ENCODE assay signal across 9 mouse cellular contexts in the genomic region with DNA sequence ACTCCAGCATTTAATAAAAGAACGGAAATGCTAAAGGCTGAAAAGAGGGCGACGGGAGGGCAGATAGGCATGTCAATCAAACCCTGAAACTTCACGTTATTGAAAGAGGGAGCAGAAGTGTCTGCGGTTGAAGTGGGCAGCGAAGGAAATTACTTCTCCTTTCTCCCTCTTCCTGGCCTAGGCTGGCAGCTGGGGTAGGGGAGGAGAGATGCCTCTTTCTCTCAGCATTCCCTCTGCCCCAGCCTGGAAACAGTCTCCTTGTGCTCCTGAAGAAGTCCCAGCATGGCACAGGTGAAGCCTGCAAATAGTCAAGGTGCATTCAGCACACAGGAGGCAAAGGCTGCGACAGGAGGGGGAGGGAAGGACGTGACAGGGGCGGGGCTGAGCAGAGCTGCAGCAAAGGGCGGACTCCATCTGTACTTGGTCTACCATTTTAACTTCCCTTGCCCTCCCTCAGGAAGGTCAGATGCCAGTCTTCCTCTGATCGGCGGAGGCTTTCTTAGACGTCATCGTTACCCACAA.
DNase-seq lines count a peak whose midpoint lies in the region; ATAC-seq and TF ChIP-seq lines count a peak whose summit lies in the region.
"Had no signal": no experiment of that assay in that cellular context is flagged by ENCODE, and none has a peak within 500 bp of the region (broad histone marks: within the 10 kb centered on the region; RNA-seq: fewer than 3 reads in every experiment).

No protein-coding gene starts in this region.

- H3K9me3 ChIP-seq in forebrain, embryonic 10.5 days: no peaks in the 10 kb centered on the region
- no peaks in the 10 kb centered on the region for H3K9me3 ChIP-seq in forebrain, postnatal 0 days (ENCODE audit: low read length)
- H3K9me3 ChIP-seq in embryonic facial prominence, embryonic 10.5 days: no peaks in the 10 kb centered on the region
- no peaks in the 10 kb centered on the region for H3K9me3 ChIP-seq in liver, embryonic 13.5 days (replicated peaks)
- H3K9me3 ChIP-seq: neural tube, embryonic 12.5 days had no signal

- H3K9ac ChIP-seq in forebrain, postnatal 0 days: no peak overlapping the region
- H3K9ac ChIP-seq in liver, embryonic 13.5 days: peak overlapping the region; percentile 24; the same call in 1 of the 2 replicates
- H3K9ac ChIP-seq: neural tube, embryonic 12.5 days had no signal

- TF ChIP-seq POLR2A in kidney, adult 2 months (IDR thresholded peaks at IDR 0.05; ENCODE audit: low read depth, low read length): no peak

- no peak overlapping the region for H3K4me3 ChIP-seq in forebrain, embryonic 10.5 days
- H3K4me3 ChIP-seq in forebrain, postnatal 0 days (ENCODE audit: low read depth, low read length): no peak overlapping the region
- H3K4me3 ChIP-seq in embryonic facial prominence, embryonic 10.5 days: peak overlapping the region; percentile 14; the same call in 1 of the 2 replicates
- H3K4me3 ChIP-seq in liver, embryonic 13.5 days (replicated peaks): peak overlapping the region; percentile 39
- no peak overlapping the region for H3K4me3 ChIP-seq in kidney, adult 2 months (ENCODE audit: insufficient read depth, low read depth, low read length)
- H3K4me3 ChIP-seq: neural tube, embryonic 12.5 days had no signal

- no peak for ATAC-seq in forebrain, postnatal 0 days
- ATAC-seq in liver, embryonic 13.5 days (ENCODE audit: low read depth): peak; percentile 75
- ATAC-seq in frontal cortex, adult (ENCODE audit: low TSS enrichment): no peak

- H3K36me3 ChIP-seq in forebrain, embryonic 10.5 days (replicated peaks): peaks cover 3% of the 10 kb centered on the region; the same call in 1 of the 2 replicates
- no peaks in the 10 kb centered on the region; the same call in 1 of the 2 replicates for H3K36me3 ChIP-seq in forebrain, postnatal 0 days (ENCODE audit: insufficient read depth)
- no peaks in the 10 kb centered on the region for H3K36me3 ChIP-seq in embryonic facial prominence, embryonic 10.5 days (replicated peaks)
- H3K36me3 ChIP-seq in liver, embryonic 13.5 days: no peaks in the 10 kb centered on the region
- no peaks in the 10 kb centered on the region for H3K36me3 ChIP-seq in kidney, adult 2 months (ENCODE audit: control insufficient read depth, insufficient read depth, low read length)
- H3K36me3 ChIP-seq: neural tube, embryonic 12.5 days had no signal

- no peak overlapping the region for H3K4me2 ChIP-seq in forebrain, postnatal 0 days (ENCODE audit: low read depth)
- H3K4me2 ChIP-seq in liver, embryonic 13.5 days: peak overlapping the region; percentile 59
- H3K4me2 ChIP-seq: neural tube, embryonic 12.5 days had no signal

- peaks cover 45% of the 10 kb centered on the region for H3K4me1 ChIP-seq in forebrain, embryonic 10.5 days
- peaks cover 7% of the 10 kb centered on the region for H3K4me1 ChIP-seq in forebrain, postnatal 0 days (ENCODE audit: insufficient read depth)
- H3K4me1 ChIP-seq in embryonic facial prominence, embryonic 10.5 days: peaks cover 27% of the 10 kb centered on the region
- H3K4me1 ChIP-seq in liver, embryonic 13.5 days (replicated peaks): peaks cover 12% of the 10 kb centered on the region
- H3K4me1 ChIP-seq in kidney, adult 2 months (ENCODE audit: control insufficient read depth, insufficient read depth, low read length): no peaks in the 10 kb centered on the region

- H3K27ac ChIP-seq in forebrain, embryonic 10.5 days: peak overlapping the region; percentile 78
- H3K27ac ChIP-seq in forebrain, postnatal 0 days (ENCODE audit: low read depth, low read length): no peak overlapping the region
- 0 out of 2 replicates have a peak overlapping the region, but pooled peaks have one; percentile 27 for H3K27ac ChIP-seq in embryonic facial prominence, embryonic 10.5 days (replicated peaks)
- H3K27ac ChIP-seq in liver, embryonic 13.5 days: no peak overlapping the region
- no peak overlapping the region for H3K27ac ChIP-seq in kidney, adult 2 months (ENCODE audit: insufficient read depth, low read depth, low read length)
- H3K27ac ChIP-seq: neural tube, embryonic 12.5 days had no signal

- WGBS in forebrain, embryonic 10.5 days: 45% methylated on average over 14 of the region's 14 CpGs
- 37% methylated on average over 14 of the region's 14 CpGs for WGBS in forebrain, postnatal 0 days
- WGBS in embryonic facial prominence, embryonic 10.5 days: 46% methylated on average over 14 of the region's 14 CpGs
- WGBS in liver, embryonic 13.5 days (ENCODE audit: insufficient replicate concordance): 8% methylated on average over 14 of the region's 14 CpGs
- 53% methylated on average over 14 of the region's 14 CpGs for WGBS in kidney, adult 2 months

- no peak for TF ChIP-seq CTCF in forebrain, postnatal 0 days (IDR thresholded peaks at IDR 0.05; ENCODE audit: low read depth)
- no peak for TF ChIP-seq CTCF in kidney, adult 2 months (conservative IDR thresholded peaks at IDR 0.05; ENCODE audit: insufficient read depth, insufficient read length, low read depth, low read length)

- DNase-seq in forebrain, embryonic 10.5 days (ENCODE audit: extremely low spot score, low spot score): no peak
- no peak for DNase-seq in forebrain, postnatal 0 days
- DNase-seq in embryonic facial prominence, embryonic 10.5 days (ENCODE audit: low spot score): no peak
- peak; percentile 17 for DNase-seq in liver, embryonic 13.5 days
- DNase-seq in spleen, postnatal 10 days (ENCODE audit: low spot score in 2 of 2): peak; percentile 22 to 44
- no peak for DNase-seq in kidney, adult 2 months
- no peak for DNase-seq in cerebellum, postnatal 25 days

- H3K27me3 ChIP-seq in forebrain, embryonic 10.5 days (ENCODE audit: poor library complexity, severe bottlenecking): no peaks in the 10 kb centered on the region
- no peaks in the 10 kb centered on the region for H3K27me3 ChIP-seq in forebrain, postnatal 0 days (ENCODE audit: insufficient read depth, low read length)
- H3K27me3 ChIP-seq in embryonic facial prominence, embryonic 10.5 days (replicated peaks; ENCODE audit: low read depth, poor library complexity, severe bottlenecking): no peaks in the 10 kb centered on the region
- no peaks in the 10 kb centered on the region for H3K27me3 ChIP-seq in liver, embryonic 13.5 days
- no peaks in the 10 kb centered on the region for H3K27me3 ChIP-seq in kidney, adult 2 months (replicated peaks; ENCODE audit: control insufficient read depth, insufficient read depth, low read length)
- H3K27me3 ChIP-seq: neural tube, embryonic 12.5 days had no signal

Comparison
In these comparisons a context has a peak if more than half of its experiments do, and no peak if none do; other contexts are left out.
1. H3K27ac ChIP-seq: peak in forebrain, embryonic 10.5 days (single experiment) and embryonic facial prominence, embryonic 10.5 days (single experiment); none in forebrain, postnatal 0 days (single experiment), liver, embryonic 13.5 days (single experiment) and kidney, adult 2 months (single experiment).
2. DNase-seq: peak in liver, embryonic 13.5 days (single experiment) and spleen, postnatal 10 days (2 of 2); none in forebrain, embryonic 10.5 days (single experiment), forebrain, postnatal 0 days (single experiment), embryonic facial prominence, embryonic 10.5 days (single experiment), kidney, adult 2 months (single experiment) and cerebellum, postnatal 25 days (0 of 2).
3. H3K4me3 ChIP-seq: peak in embryonic facial prominence, embryonic 10.5 days (single experiment) and liver, embryonic 13.5 days (single experiment); none in forebrain, embryonic 10.5 days (single experiment), forebrain, postnatal 0 days (single experiment) and kidney, adult 2 months (single experiment).